Mouse (Mus musculus) testis, adult 2 months (tissue): ENCODE results near the gene Nptxr.

ENCODE experiments used
- CTCF ChIP-seq: fragments of 200-500 bp; IDR thresholded peaks from 2 replicates; pipeline ENCODE4 v1.5.1; 2012; ENCODE audit warnings: low read depth, mild to moderate bottlenecking, inconsistent platforms, low read length, moderate library complexity; ENCODE audit not compliant: control insufficient read depth, insufficient read depth, insufficient replicate concordance
- POLR2A ChIP-seq: fragments of 200-500 bp; IDR thresholded peaks from 2 replicates; pipeline ENCODE4 v1.6.1; 2012; ENCODE audit warnings: low read depth, mild to moderate bottlenecking, inconsistent platforms, low read length, moderate library complexity; ENCODE audit not compliant: control insufficient read depth

- TF ChIP-seq POLR2A (no peak), CTCF (no peak)
These were observed 2.5 kb upstream of the Nptxr start for GRCm38 (mm10) chr15:79807050-79807449.
